Mouse (Mus musculus) urinary bladder, postnatal 4 days (tissue): ENCODE data around the gene Alkbh5.
A peak's percentile ranks its signal among the peaks of the same experiment; 100 is the strongest.

Experiments used
- DNase-seq, 2 experiments: peaks; one replicate each; pipeline ENCODE4 v3.0.0; 2021 to 2022; ENCODE audit warnings: low spot score in 2 of 2

Gene Alkbh5

DNA sequence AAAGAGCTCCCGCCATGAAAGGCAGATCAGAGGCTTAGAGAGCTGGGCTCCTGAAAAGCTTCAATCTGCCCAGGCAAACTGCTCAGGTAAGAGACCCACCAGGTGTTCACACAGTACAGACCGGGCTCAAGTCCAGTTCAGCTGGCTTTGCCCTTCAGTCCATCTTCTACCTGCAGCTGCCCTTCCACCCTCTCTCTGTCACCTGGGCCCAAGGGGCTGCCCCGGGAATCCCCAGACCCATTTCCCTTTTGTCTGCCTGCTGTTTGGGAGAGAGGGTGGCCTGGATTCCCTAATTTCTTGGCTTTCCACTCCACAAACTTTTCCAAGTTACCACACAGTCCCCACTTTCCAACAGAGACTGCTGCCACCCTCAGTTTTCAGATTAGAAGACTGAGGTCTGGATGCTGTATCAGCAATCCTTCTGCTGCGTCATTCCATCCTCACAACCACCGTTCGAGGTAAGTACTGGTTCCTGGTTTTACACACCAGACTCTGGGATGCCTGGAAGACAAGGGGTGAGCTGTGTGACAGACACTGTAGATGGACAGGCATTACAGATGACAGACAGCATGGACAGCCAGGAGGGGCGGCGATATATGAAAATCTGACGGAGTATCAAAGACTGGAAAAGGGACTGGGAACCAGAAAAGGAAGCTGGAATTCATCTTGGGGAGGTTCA lies at the start of gene Alkbh5:
Gene Alkbh5, plus strand, starts transcription at position 202 of the 679 bp plus-strand sequence.
- no peak for DNase-seq

GRCm38 (mm10) chr11:60492726-60493125 lies 43.5 kb upstream of the Alkbh5 start:
- no peak for DNase-seq

- no peak for DNase-seq
These were observed 40.5 kb upstream of the Alkbh5 start for GRCm38 (mm10) chr11:60495692-60496091.

- DNase-seq, result no peak
These were observed 28.9 kb upstream of the Alkbh5 start for GRCm38 (mm10) chr11:60507281-60507680.

- no peak for DNase-seq
These were observed 27.2 kb upstream of the Alkbh5 start for GRCm38 (mm10) chr11:60508950-60509349.

GRCm38 (mm10) chr11:60509500-60509899 lies 26.7 kb upstream of the Alkbh5 start:
- no peak for DNase-seq

GRCm38 (mm10) chr11:60511893-60512292 lies 24.3 kb upstream of the Alkbh5 start:
- no peak for DNase-seq

DNA sequence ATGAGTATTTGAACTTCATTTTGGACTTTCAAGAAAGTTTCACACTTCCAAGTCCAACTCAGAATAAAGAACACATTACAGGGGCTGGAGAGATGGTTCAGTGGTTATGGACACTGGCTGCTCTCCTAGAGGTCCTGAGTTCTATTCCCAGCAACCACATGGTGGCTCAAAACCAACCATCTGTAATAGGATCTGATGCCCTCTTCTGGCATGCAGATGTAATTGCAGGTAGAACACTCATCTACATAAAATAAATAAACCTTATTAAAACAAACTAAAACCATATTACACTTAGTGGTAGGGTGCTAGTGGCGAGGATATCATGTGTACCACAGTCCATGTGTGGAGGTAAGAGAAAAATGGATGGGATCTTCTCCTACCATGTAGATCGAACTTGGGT lies 23.7 kb upstream of the Alkbh5 start:
- DNase-seq, result no peak

GRCm38 (mm10) chr11:60514941-60515340 lies 21.2 kb upstream of the Alkbh5 start:
- no peak for DNase-seq

- DNase-seq, result no peak
These were observed 17.9 kb upstream of the Alkbh5 start for GRCm38 (mm10) chr11:60518305-60518704.

GRCm38 (mm10) chr11:60522027-60522426 lies 14.2 kb upstream of the Alkbh5 start:
- DNase-seq, result no peak

DNA sequence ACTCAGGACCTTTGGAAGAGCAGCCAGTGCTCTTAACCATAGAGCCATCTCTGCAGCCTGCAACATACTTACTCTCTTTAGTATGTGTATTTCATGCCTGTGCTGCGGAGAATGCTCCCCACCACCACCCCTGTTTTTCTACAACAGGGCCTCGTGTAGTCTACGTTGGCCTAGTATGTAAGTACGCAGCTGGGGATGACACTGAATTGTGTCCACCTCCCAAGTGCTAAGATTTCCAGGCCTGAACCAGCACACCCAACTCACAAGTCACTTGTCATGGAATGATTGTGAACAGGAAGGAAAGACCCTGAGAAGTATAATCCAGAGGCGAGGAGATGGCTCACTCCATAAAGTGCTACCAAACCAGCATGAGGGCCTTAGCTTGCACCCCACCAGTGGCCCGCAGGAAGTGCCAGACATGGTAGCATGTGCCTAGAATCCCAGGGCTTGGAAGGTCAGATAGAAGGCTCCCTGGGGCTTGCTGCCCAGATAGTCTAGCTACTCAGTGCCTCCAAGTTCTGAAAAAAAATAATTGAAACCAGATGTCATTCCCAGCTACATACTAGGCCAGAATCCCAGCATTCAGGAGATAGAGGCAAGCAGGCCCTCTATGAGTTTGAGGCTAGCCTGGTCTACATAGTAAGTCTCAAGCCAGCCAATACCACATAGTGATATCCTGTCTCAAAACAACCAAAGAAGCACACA lies 13.4 kb upstream of the Alkbh5 start:
- no peak for DNase-seq

- no peak for DNase-seq
These were observed 9.7 kb upstream of the Alkbh5 start for GRCm38 (mm10) chr11:60526461-60526860.

GRCm38 (mm10) chr11:60535676-60536075 lies 505 bp upstream of the Alkbh5 start:
- no peak for DNase-seq

- DNase-seq, result peak; percentile 90 to 95
These were observed 782 bp downstream of the Alkbh5 start for GRCm38 (mm10) chr11:60536859-60537467.

GRCm38 (mm10) chr11:60537468-60538347 lies 1.5 kb downstream of the Alkbh5 start:
- DNase-seq, result peak; percentile 95

GRCm38 (mm10) chr11:60538371-60539281 lies 2.4 kb downstream of the Alkbh5 start:
- peak in 1 of 2 experiments; percentile 32 for DNase-seq

DNA sequence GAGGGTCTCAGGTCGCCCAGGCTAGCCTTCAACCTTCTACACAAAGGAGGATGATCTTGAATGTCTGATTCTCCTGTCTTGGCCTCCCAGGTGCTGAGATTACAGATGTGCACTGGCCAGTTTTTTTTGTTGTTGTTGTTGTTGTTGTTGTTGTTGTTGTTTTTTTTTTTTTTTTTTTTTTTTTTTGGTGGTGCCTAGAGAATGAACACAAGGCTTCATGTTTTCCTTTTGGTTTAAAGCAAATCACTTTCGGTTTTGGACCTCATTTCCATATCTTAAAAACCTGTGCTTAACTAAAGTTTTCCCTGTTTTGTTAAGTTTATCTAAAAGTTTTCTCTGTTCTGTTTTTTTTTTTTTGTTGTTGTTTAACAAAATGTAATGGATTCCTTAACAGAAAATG lies 3.4 kb downstream of the Alkbh5 start:
- DNase-seq, result no peak

- DNase-seq, result peak in 1 of 2 experiments; percentile 25
These were observed 3.9 kb downstream of the Alkbh5 start for GRCm38 (mm10) chr11:60540002-60540610.

GRCm38 (mm10) chr11:60540761-60541160 lies 4.6 kb downstream of the Alkbh5 start:
- DNase-seq, result no peak
